Mouse (Mus musculus): ENCODE results near the gene Dhx37.

DNA sequence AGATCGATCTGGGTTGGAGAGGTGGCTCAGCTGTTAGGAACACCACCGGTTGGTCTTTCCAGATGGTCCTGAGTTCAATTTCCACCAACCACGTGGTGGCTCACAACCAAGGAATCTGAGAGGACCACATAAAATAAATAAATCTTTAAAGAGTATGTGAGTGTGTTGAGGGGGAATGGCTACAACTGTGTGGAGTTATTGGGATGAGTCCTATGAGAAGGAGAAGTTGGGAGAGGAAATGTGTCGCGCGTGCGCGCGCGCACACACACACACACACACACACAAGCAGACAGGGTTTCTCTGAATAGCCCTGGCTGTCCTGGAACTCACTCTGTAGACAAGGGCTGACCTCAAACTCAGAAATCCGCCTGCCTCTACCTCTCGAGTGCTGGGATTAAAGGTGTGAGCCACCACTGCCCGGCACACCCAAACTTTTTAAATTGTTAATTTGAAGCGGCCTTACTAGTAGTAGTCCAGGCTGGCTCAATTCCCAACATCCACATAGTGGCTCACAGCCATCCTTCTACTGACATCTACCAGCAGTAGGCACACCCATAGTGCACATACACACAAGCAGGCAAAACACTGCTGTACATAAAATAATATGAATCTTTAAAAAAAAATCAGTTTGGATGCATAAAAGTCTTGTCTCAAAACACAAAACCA, 25.9 kb downstream of the Dhx37 start:
- TF ChIP-seq FLI1 (IDR thresholded peaks at IDR 0.05; ENCODE audit: low read length) (no peak), GATA1 (IDR thresholded peaks at IDR 0.05; ENCODE audit: borderline replicate concordance, low read length) (no peak)
